Mouse (Mus musculus) megakaryocyte, embryonic 14.5 days (primary cell): ENCODE results near the gene Morn1.

ENCODE experiments used
- FLI1 ChIP-seq: IDR thresholded peaks from 2 replicates; pipeline ENCODE4 v1.6.1; 2012; ENCODE audit warnings: low read length, inconsistent platforms, mixed read lengths
- GATA1 ChIP-seq: IDR thresholded peaks from 3 replicates; pipeline ENCODE4 v1.6.1; 2012; ENCODE audit warnings: mixed read lengths, low read length, inconsistent platforms, borderline replicate concordance

DNA sequence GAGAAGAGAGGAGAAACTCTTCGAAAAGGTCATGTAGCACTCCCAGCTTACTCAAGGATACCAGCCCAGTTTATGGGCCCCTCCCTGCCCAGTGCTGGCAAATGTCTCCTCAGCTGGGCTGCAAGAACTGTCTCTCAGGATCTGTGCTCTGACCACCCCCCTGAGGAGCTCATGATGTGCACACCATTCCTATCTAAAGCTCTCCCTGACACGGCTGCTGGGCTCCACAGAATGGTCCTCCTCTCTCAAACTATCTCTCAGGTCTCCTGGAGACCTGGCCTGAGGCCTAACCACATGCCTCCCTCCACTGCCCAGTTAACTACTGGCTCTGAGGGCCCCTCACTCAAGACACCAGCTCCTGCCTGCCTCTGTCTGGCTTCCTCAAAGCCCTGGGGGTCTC, 53.8 kb downstream of the Morn1 start:
- TF ChIP-seq GATA1 (no peak), FLI1 (no peak)
